Mouse (Mus musculus): ENCODE measurements around the gene Pum1.
"Not testable (repeated sequence)": the region's sequence is repeated elsewhere in the genome, so short reads cannot be mapped to it uniquely, and the experiment has no call there.

Gene Pum1

GRCm38 (mm10) chr4:130662979-130663725 is at the start of gene Pum1:
Gene Pum1, plus strand, starts transcription at chr4:130663321.
- DNase-seq (ENCODE audit: low spot score): peak; percentile 89

- no peak for DNase-seq (ENCODE audit: low spot score)
Measured at GRCm38 (mm10) chr4:130629391-130629790, 33.7 kb upstream of the Pum1 start.

- DNase-seq (ENCODE audit: low spot score): no peak
Measured at GRCm38 (mm10) chr4:130630232-130630847, 32.8 kb upstream of the Pum1 start.

- not testable (repeated sequence) for DNase-seq (ENCODE audit: low spot score)
Measured at GRCm38 (mm10) chr4:130635076-130635475, 28.0 kb upstream of the Pum1 start.

GRCm38 (mm10) chr4:130636761-130637160 is 26.4 kb upstream of the Pum1 start:
- DNase-seq (ENCODE audit: low spot score): no peak

- DNase-seq (ENCODE audit: low spot score): no peak
Measured at GRCm38 (mm10) chr4:130637488-130638422, 25.4 kb upstream of the Pum1 start.

GRCm38 (mm10) chr4:130640031-130640717 is 22.9 kb upstream of the Pum1 start:
- no peak for DNase-seq (ENCODE audit: low spot score)

GRCm38 (mm10) chr4:130642468-130642867 is 20.7 kb upstream of the Pum1 start:
- no peak for DNase-seq (ENCODE audit: low spot score)

GRCm38 (mm10) chr4:130645426-130645825 is 17.7 kb upstream of the Pum1 start:
- DNase-seq (ENCODE audit: low spot score): no peak

- no peak for DNase-seq (ENCODE audit: low spot score)
Measured at GRCm38 (mm10) chr4:130651286-130651685, 11.8 kb upstream of the Pum1 start.

- no peak for DNase-seq (ENCODE audit: low spot score)
Measured at GRCm38 (mm10) chr4:130652546-130652945, 10.6 kb upstream of the Pum1 start.

GRCm38 (mm10) chr4:130657820-130658565 is 5.1 kb upstream of the Pum1 start:
- DNase-seq (ENCODE audit: low spot score): no peak

GRCm38 (mm10) chr4:130659470-130659869 is 3.7 kb upstream of the Pum1 start:
- no peak for DNase-seq (ENCODE audit: low spot score)

- no peak for DNase-seq (ENCODE audit: low spot score)
Measured at GRCm38 (mm10) chr4:130660106-130660505, 3.0 kb upstream of the Pum1 start.

GRCm38 (mm10) chr4:130661151-130661550 is 2.0 kb upstream of the Pum1 start:
- DNase-seq (ENCODE audit: low spot score): no peak

GRCm38 (mm10) chr4:130662305-130662704 is 816 bp upstream of the Pum1 start:
- not testable (repeated sequence) for DNase-seq (ENCODE audit: low spot score)

GRCm38 (mm10) chr4:130663810-130664401 is 785 bp downstream of the Pum1 start:
- peak; percentile 29 for DNase-seq (ENCODE audit: low spot score)

GRCm38 (mm10) chr4:130664414-130665029 is 1.4 kb downstream of the Pum1 start:
- DNase-seq (ENCODE audit: low spot score): no peak

GRCm38 (mm10) chr4:130665176-130665575 is 2.1 kb downstream of the Pum1 start:
- DNase-seq (ENCODE audit: low spot score): no peak

- DNase-seq (ENCODE audit: low spot score): no peak
Measured at GRCm38 (mm10) chr4:130667686-130668085, 4.6 kb downstream of the Pum1 start.

Measured in layer of hippocampus, adult 11-12 months (tissue).